Mouse (Mus musculus): ENCODE measurements around the gene Ppargc1a.
A peak's percentile ranks its signal among the peaks of the same experiment; 100 is the strongest.

The Ppargc1a gene

GRCm38 (mm10) chr5:51552483-51553091 is 14.9 kb downstream of the Ppargc1a start:
- DNase-seq (ENCODE audit: low read depth, low spot score): peak; percentile 47

- no peak for DNase-seq (ENCODE audit: low read depth, low spot score)
These were observed 15.6 kb downstream of the Ppargc1a start for GRCm38 (mm10) chr5:51551852-51552482.

DNA sequence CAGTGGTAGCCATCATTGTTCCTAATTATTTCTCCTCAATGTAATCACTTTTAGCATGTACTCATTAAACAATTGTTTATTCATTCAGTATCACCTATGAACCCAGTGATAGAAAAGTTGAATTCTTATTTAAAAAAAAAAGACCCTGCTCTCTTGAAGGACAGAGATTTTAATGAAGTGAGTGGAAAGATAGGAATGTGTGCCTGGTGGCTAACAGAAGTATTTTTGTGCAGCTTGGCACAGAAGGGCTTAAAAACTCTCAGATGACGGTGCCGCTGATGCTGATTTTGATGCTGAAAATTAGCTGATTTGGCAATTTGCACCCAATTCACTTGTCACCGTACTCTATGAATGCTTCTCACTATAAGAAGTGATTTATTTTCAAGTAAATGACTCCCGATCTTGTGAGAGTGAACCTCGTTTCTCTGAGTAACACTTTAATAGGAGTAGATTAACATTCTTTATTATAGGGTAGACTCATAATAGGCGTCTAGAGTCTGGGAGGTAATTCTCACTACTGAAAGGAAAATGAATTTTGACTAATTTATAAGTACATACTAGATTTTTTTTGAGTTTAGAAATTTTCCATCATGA is 20.0 kb downstream of the Ppargc1a start:
- no peak for DNase-seq (ENCODE audit: low read depth, low spot score)

- no peak for DNase-seq (ENCODE audit: low read depth, low spot score)
These were observed 20.7 kb downstream of the Ppargc1a start for GRCm38 (mm10) chr5:51546817-51547216.

DNA sequence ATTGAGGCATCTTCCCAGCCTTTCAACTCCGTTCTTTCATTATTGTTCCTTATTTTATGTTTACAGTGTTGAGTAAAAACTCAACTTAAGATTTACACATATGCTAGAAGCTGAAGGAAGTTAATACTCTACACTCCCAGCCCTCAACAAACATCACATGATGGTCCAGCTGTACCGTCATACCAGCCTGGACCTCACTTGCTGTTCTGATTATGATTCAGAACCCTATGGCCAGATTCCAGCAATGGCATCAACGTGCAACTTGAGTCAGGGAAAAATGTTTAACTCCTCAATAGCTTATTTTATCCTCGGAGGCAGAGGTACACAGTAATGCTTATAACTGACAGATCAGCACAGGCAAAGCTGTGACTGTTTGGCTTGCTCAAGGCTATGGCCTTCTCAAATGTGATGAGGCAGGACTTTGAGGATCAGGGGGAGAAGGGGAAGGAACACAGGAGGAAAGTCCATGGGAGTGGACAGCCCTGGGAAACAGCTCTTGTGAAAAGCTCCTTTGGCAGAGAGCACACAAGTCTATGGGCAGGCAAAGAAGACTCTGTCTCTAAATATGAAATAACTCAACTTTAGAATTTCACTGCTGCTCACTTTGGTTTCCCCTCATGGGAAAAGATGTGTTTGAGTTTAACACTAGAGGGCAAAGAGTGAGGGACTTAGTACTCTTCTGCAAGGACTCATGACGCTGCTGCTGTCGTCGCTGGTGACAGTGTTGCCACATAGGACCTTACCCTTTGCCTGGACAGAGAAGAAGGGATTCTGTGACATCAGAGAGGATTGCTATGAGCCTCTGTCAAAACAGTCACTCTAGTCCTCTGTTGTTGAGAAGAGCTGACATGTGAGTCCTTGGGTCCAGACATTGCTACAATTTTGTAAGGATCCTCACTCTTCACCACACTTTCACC is 22.1 kb downstream of the Ppargc1a start:
- no peak for DNase-seq (ENCODE audit: low read depth, low spot score)

GRCm38 (mm10) chr5:51544141-51544735 is 23.3 kb downstream of the Ppargc1a start:
- no peak for DNase-seq (ENCODE audit: low read depth, low spot score)

- no peak for DNase-seq (ENCODE audit: low read depth, low spot score)
These were observed 26.0 kb downstream of the Ppargc1a start for GRCm38 (mm10) chr5:51541557-51541956.

- DNase-seq (ENCODE audit: low read depth, low spot score): no peak
These were observed 26.7 kb downstream of the Ppargc1a start for GRCm38 (mm10) chr5:51540816-51541215.

DNA sequence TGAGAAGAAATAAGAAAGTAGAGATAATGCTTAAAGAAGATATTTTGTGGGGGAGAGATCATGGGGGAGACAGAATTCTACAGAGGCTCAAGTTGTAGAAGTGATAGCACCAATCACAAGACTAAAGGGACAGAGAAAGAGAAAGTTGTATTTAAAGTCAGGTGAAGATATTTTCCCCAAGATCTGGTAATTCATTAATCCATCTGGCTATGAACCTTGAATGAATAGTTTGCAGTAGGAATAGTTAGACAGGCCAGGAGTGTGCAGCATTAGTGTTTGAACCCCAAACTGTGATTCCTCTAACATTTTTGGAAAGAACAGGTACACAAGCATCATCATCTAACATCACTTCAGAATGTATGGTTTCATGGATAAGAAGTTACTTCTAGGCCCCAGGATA is 28.0 kb downstream of the Ppargc1a start:
- DNase-seq (ENCODE audit: low read depth, low spot score): no peak

- no peak for DNase-seq (ENCODE audit: low read depth, low spot score)
These were observed 29.2 kb downstream of the Ppargc1a start for GRCm38 (mm10) chr5:51538319-51538718.

- no peak for DNase-seq (ENCODE audit: low read depth, low spot score)
These were observed 29.9 kb downstream of the Ppargc1a start for GRCm38 (mm10) chr5:51537646-51538030.

- no peak for DNase-seq (ENCODE audit: low read depth, low spot score)
These were observed 30.4 kb downstream of the Ppargc1a start for GRCm38 (mm10) chr5:51537009-51537645.

DNA sequence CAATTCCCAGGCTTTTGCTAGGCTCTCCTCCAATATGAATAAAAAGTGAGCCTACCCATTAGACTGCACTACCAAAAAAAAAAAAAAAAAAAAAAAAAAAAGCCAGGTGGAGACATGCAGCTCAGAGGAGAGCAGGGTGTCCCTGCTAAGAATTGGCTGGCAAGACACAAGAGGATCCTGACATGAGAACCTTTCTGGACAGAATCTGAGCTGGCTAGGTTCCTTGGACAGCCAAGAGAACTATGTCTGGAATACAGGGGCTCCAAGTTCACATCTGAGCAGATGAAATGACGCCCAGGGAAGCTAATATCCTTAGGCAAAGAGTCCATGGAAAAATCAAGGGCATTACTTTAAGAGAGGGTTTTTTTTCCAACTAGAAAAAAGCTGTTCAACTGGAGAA is 33.1 kb downstream of the Ppargc1a start:
- DNase-seq (ENCODE audit: low read depth, low spot score): no peak

DNA sequence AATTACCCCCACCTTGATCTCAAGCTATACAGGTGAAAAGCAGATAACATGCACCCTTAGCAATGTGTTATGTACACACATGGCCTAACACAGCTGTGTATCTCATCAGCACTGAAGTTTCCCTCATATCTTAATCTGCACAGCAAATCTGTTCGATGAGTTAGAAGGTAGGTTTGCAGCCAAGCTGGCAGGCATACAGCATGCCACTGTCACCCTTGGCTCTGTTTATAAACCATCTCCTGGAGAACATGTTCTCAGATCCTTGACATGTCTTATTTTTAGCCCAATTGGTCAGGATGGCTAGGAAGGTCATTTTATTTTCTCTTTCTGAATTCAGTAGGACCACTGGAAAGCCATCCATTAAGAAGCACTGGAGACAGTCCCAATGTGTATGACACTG is 36.2 kb downstream of the Ppargc1a start:
- DNase-seq (ENCODE audit: low read depth, low spot score): no peak

GRCm38 (mm10) chr5:51529444-51529843 is 38.1 kb downstream of the Ppargc1a start:
- DNase-seq (ENCODE audit: low read depth, low spot score): no peak

GRCm38 (mm10) chr5:51528165-51528498 is 39.4 kb downstream of the Ppargc1a start:
- DNase-seq (ENCODE audit: low read depth, low spot score): no peak

DNA sequence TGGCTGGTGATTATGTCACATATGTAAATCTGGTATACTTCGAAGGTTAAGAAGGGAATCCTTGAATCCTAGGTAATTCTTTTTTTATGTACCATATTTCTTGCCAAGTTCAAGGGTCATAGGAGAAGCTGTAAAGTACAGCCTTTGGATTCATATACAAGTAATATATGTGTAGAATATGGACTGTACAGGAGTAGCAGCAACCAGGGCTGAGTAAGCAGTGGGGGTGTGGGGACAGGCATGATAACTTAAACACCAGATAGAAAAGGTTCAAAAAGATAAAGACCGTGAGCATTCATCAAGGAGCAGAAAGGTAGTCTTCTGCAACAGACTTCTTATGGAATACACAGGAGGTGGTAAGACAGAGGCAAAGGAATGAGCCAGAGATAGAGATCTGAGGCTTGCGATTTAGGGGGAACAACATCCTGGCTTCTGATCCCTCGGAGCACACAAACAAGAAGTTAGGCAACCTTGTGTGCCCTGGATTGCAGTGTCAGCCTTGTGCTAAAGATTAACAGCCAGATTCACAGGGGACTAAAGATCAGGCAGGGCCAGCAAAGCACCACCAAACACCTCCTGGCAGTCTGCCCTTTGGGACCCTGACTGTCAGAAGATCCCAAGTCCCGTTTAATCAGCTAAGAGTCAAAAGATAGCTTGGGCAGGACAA is 39.9 kb downstream of the Ppargc1a start:
- no peak for DNase-seq (ENCODE audit: low read depth, low spot score)

GRCm38 (mm10) chr5:51525858-51526257 is 41.7 kb downstream of the Ppargc1a start:
- DNase-seq (ENCODE audit: low read depth, low spot score): no peak

GRCm38 (mm10) chr5:51520807-51521206 is 46.7 kb downstream of the Ppargc1a start:
- DNase-seq (ENCODE audit: low read depth, low spot score): no peak

DNA sequence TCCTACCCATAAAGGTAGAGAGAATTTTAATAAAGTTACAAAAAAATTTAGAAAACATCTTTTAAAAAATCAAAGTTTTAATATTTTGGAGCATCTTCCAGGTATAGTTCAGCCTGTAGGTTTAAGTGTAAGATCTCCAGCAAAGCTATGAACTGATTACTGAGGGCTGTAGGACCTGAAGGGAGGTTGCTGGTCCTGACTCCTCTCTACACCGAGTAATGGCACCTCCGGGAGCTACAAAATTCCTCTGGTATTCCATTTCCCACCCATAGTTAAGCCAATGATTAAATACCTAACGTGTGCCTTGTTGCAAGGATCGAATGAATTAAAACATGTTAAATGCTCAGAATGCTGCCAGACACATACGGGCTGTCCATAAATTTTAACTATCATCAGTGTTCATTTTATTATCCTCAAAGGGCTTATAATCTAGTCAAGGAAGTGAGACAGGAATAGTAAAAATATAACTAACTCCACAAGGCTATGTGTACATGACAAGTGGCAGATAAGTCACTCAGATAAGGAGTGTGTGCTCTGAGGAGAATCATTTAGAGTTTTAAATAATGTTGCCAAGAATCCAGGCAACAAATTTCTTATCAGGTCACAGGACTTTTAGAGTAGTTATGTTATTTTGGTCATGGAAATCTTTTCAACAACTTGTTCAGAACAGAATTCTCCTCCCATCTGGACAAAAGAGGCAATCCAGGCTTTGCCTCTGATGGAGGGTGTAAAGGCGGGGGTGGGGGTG is 49.9 kb downstream of the Ppargc1a start:
- no peak for DNase-seq (ENCODE audit: low read depth, low spot score)

Measured in embryo, embryonic 11.5 days (tissue).